Mouse (Mus musculus): ENCODE results near the gene Gm10643.

Gene Gm10643

DNA sequence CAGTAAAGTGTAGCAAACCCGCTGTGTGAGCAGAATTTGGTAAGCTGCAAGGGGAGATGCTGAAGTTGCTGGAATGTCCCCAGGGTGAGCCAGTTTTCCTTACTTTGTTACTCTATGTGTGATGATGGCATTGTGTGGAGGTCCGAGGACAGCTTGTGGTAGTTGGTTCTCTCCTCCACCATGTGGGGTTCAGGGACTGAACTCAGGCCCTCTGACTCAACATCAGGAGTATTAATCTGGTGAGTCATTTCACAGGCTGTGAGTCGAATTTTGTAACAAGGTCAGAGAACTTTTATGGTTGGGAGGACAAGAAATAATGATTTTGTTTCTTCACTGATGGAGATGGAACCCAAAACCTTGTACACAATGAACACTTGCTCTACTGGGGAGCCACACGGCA lies 32.2 kb downstream of the Gm10643 start:
- DNase-seq = no peak

DNA sequence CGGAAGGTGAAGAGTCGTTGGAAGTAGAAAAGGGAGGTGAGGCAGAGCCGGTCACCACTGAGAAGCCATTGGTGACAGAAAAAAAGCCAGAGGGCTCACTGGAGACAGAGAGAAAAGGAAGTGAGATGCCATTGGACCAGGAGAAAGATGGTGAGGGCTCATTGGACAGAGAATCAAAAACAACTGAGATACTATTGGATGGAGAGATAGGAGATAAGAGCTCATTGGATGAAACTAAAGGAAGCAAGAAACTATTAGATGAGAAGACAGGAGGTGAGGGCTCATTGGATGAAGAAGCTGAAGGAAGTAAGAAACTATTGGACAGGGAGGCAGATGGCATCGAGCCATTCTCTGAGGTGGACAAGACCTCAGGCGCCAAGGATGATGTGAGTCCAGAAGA lies 35.7 kb downstream of the Gm10643 start:
- DNase-seq = no peak

DNA sequence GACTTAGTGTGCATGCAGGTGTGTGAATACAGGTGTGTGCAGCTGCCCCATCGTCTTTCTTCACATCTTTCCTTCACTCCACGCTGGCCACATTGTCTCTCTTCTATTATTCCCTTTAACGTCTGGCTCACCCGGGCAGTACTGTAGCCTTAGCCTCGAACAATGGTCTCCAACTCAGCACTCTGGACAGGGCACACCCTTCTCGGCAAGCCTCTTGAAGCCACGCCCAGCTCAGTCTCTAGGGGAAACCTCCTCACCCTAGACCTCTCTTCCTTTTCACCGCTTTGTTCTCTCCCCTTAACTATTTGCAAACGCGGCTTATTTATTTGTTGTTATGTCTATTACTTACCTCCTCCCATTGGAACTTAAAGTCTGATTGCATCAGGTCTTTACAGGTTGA lies 37.5 kb downstream of the Gm10643 start:
- no peak for DNase-seq

DNA sequence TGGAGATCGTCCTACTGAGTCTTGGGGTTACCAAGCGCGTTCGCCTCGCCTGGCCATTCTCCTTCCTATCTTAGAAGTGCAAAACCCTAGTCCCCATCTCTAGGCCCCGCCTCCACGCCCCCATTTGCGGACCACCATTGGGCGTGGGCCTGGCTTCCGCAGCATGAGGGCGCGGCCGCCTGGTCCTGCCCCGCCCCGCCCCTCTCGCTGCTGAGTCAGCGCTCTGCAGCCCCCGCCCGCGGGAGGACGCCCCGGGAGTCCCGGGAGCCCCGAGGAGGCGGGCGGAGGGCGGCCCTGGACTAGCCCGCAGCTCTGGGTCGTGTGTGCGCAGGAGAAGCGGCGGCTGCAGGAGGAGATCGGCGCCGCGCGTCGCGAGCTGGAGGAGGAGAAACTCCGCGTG lies 39.1 kb downstream of the Gm10643 start:
- DNase-seq = no peak

DNA sequence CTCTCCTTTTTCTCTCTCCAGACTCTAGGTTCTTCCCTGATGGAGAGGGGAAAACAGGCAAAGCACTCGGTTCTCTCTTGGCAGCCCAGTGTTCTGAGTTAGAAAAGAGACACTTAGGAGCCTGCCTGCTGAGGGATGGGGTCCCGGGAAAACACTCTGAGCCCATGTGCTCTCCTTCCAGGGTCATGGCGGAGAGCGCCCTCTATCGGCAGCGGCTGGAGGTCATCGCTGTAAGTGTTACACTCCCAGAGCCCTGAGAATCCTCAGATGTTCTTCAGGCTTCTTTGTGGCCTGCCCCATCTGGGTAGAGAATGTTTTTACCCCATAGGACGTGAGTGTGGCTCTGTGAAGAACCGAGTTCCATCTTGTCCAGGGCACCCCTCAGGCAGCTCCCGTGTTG lies 40.8 kb downstream of the Gm10643 start:
- no peak for DNase-seq

DNA sequence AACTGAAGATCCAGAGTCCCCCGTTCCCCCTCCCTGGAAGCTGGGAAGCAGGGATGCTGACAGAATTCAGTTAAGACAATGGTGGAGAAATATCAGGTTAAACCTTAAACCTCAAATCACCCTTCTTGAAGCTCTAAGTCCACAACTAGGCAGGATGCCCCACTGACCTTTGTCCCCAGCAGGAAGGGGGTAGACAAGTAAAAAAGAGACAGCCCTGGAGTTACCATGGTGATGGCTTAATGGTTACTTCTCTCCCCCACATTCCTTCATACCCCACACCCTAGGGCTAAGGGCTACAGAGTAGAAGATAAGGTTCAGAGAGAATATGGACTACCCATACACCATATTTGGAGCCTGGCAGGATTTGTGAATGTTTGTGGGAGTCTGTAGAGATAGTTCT lies 41.3 kb downstream of the Gm10643 start:
- no peak for DNase-seq

DNA sequence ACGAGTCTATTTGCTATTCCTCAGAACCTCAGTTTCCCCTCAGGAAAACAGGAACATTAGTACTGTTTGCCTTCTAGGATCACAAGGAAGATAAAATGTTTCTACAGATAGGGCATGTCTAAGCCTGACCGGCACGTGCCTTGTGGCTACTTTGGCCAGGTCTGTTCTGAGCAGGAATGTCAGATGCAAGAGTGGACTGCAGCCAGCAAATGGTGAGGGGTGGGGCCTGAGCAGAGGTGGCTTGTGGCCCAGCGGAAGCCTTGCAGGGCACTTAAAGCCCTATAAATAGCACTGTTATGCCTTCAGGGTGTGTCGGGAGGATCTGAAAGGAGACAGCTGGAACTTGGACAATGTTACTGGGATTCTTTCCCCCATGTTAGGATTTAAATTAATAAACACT lies 41.9 kb downstream of the Gm10643 start:
- no peak for DNase-seq

DNA sequence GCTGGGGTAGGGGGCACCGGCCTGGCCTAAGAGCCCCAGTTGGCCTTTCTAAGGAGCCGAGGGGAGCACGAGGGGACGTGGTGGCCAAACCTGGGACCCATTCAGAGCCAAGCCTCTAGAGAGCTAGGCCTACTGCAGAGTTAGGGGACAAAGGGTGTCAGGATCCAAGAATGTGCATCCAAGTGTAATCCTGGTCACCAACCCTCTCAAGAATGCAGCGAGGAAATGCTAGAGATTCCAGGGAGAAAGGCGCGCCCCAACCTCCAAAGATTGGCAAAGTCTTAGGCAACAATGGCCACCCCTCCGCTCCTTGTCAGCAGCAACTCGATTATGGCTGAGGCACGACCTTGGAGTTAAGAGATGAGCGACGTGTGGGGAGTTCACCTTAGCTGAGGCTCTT lies 43.4 kb downstream of the Gm10643 start:
- no peak for DNase-seq

DNA sequence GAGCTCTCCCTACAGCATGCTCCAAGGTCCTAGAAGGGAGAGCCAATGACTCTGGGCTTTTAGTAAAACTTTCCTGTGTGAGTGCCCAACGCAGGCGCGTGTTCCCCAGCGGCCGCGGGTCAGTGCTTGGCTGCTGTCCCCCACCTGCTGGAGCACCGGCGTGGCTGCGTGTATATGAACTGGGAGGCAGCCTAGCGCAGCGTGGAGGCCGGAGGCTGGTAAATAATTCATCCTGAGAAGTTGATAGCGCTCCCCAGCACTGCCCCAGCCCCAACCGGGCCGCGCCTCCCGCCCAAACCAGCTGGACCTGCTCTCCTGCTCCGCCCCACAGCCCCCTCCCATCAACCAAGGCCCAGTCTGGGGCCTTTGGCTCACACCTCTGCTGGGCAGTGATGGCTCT lies 43.8 kb downstream of the Gm10643 start, which contains the start of gene Palm3:
Gene Palm3 (plus strand): TSS at position 376 of the 400 bp plus-strand sequence.
- no peak for DNase-seq

DNA sequence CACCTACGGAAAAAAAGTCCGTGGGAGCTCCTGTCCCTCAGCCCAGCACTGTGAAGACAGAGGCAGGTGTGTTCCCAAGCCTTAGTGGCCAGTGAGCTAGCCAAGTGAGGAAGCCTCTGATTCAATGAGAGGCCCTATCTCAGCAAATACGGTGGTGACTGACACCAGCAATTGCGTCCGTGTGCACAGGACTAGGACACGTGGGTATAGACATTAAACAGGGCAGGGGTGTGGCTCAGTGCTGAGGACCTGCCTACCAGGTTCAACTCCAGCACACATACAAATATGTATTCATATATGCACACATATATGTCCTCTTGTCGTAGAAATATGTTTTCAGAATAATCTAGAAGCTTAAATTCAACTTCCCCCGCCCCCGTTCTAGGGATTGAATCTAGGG lies 45.2 kb downstream of the Gm10643 start:
- DNase-seq = no peak

DNA sequence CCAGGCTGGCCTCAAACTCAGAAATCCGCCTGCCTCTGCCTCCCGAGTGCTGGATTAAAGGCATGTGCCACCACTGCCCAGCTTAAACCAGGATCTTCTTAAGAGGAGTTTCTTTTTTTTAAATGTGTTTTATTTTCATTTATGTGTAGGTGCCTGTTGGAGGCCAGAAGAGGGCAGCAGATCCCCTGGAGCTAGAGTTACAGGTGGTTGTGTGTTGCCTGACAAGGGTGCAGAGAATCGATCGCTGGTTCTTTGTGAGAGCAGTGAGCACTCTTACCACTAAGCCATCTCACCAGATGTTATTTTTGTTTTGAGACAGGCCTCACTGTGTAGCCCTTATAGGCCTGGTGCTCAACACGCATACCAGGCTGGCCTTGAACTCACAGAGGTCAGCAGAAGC lies 49.1 kb downstream of the Gm10643 start:
- DNase-seq = no peak
